Comparison of ENCODE assay signal across 14 mouse cellular contexts in genomic region chr4:137465125-137465787, GRCm38 (mm10). TPM values are rescaled to one million over a fixed set of nuclear protein-coding genes. Genes with fewer than 3 reads are reported as not detected.
DNase-seq lines count a peak whose midpoint lies in the region; ATAC-seq and TF ChIP-seq lines count a peak whose summit lies in the region.
"Had no signal": no experiment of that assay in that cellular context is flagged by ENCODE, and none has a peak within 500 bp of the region (broad histone marks: within the 10 kb centered on the region; RNA-seq: fewer than 3 reads in every experiment).

No protein-coding gene starts in this region.

- WGBS in lung, embryonic 14.5 days: 62% methylated on average over 13 of the region's 13 CpGs
- 47% methylated on average over 13 of the region's 13 CpGs for WGBS in heart, postnatal 0 days
- 70% methylated on average over 13 of the region's 13 CpGs for WGBS in limb, embryonic 13.5 days

- peaks cover 28% of the 10 kb centered on the region for H3K4me1 ChIP-seq in lung, embryonic 14.5 days (ENCODE audit: insufficient read depth)
- H3K4me1 ChIP-seq in heart, postnatal 0 days (ENCODE audit: control insufficient read depth, insufficient read depth): peaks cover 25% of the 10 kb centered on the region
- H3K4me1 ChIP-seq in limb, embryonic 13.5 days: peaks cover 40% of the 10 kb centered on the region

- ATAC-seq in lung, embryonic 14.5 days (ENCODE audit: insufficient read depth): no peak
- ATAC-seq in heart, postnatal 0 days (ENCODE audit: insufficient read depth, low read depth): no peak
- no peak for ATAC-seq in limb, embryonic 13.5 days (ENCODE audit: low FRiP score, low read depth)
- no peak for ATAC-seq in megakaryocyte progenitor cell, adult 5-6 weeks (replicated peaks; ENCODE audit: poor library complexity)
- ATAC-seq: midbrain, embryonic 16.5 days had no signal

- H3K4me3 ChIP-seq in lung, embryonic 14.5 days (ENCODE audit: low read depth, low read length): no peak overlapping the region
- no peak overlapping the region for H3K4me3 ChIP-seq in heart, postnatal 0 days (ENCODE audit: low read depth, low read length)
- H3K4me3 ChIP-seq in limb, embryonic 13.5 days: no peak overlapping the region
- H3K4me3 ChIP-seq: embryonic facial prominence, embryonic 12.5 days; limb, embryonic 12.5 days had no signal

- no peak overlapping the region for H3K9ac ChIP-seq in lung, embryonic 14.5 days
- peak overlapping the region; percentile 34; the same call in 1 of the 2 replicates for H3K9ac ChIP-seq in heart, postnatal 0 days (replicated peaks; ENCODE audit: low read depth, low read length)
- H3K9ac ChIP-seq in limb, embryonic 13.5 days: no peak overlapping the region
- H3K9ac ChIP-seq: embryonic facial prominence, embryonic 12.5 days; limb, embryonic 12.5 days had no signal

- DNase-seq in adrenal gland, adult (ENCODE audit: inconsistent age in 2 of 2, low spot score in 1 of 2): peak; percentile 58 to 72
- DNase-seq in adrenal gland, postnatal 10 days: no peak
- no peak for DNase-seq in lung, embryonic 14.5 days
- no peak for DNase-seq in lung, postnatal 25 days (ENCODE audit: low spot score)
- no peak for DNase-seq in heart, postnatal 0 days (ENCODE audit: low spot score)
- DNase-seq in left cerebral cortex, postnatal 25 days (ENCODE audit: low spot score in 2 of 2): no peak
- DNase-seq: cerebellum, adult 18-20 months had no signal

- no peaks in the 10 kb centered on the region for H3K27me3 ChIP-seq in lung, embryonic 14.5 days (ENCODE audit: insufficient read depth, low read length)
- no peaks in the 10 kb centered on the region for H3K27me3 ChIP-seq in heart, postnatal 0 days (ENCODE audit: control insufficient read depth, insufficient read depth, low read length)
- no peaks in the 10 kb centered on the region for H3K27me3 ChIP-seq in limb, embryonic 13.5 days
- H3K27me3 ChIP-seq: embryonic facial prominence, embryonic 12.5 days; limb, embryonic 12.5 days had no signal

- H3K9me3 ChIP-seq in lung, embryonic 14.5 days (ENCODE audit: low read depth, low read length): no peaks in the 10 kb centered on the region
- no peaks in the 10 kb centered on the region for H3K9me3 ChIP-seq in heart, postnatal 0 days (replicated peaks; ENCODE audit: control insufficient read depth, low read length)
- no peaks in the 10 kb centered on the region for H3K9me3 ChIP-seq in limb, embryonic 13.5 days
- H3K9me3 ChIP-seq: embryonic facial prominence, embryonic 12.5 days; G1E had no signal

- peak overlapping the region; percentile 26; the same call in 1 of the 2 replicates for H3K27ac ChIP-seq in lung, embryonic 14.5 days (ENCODE audit: low read depth)
- peak overlapping the region; percentile 77 for H3K27ac ChIP-seq in heart, postnatal 0 days (ENCODE audit: low read depth)
- H3K27ac ChIP-seq in limb, embryonic 13.5 days: peak overlapping the region; percentile 33; the same call in 1 of the 2 replicates
- H3K27ac ChIP-seq: embryonic facial prominence, embryonic 12.5 days; limb, embryonic 12.5 days had no signal

- TF ChIP-seq EP300 in heart, postnatal 0 days (IDR thresholded peaks at IDR 0.05; ENCODE audit: low read depth): 0 out of 2 replicates have a peak, but pooled peaks have one; percentile 56

- intact Hi-C loops in left cerebral cortex, postnatal 25 days (cut with DNase I): no loop called here

- H3K36me3 ChIP-seq in lung, embryonic 14.5 days (ENCODE audit: insufficient read depth): no peaks in the 10 kb centered on the region
- H3K36me3 ChIP-seq in heart, postnatal 0 days (replicated peaks; ENCODE audit: control insufficient read depth, insufficient read depth, low read length): no peaks in the 10 kb centered on the region
- H3K36me3 ChIP-seq in limb, embryonic 13.5 days: no peaks in the 10 kb centered on the region
- H3K36me3 ChIP-seq: embryonic facial prominence, embryonic 12.5 days; G1E; limb, embryonic 12.5 days had no signal

- TF ChIP-seq CTCF in lung, embryonic 14.5 days (IDR thresholded peaks at IDR 0.05; ENCODE audit: low read depth): no peak
- TF ChIP-seq CTCF in heart, postnatal 0 days (IDR thresholded peaks at IDR 0.05; ENCODE audit: low read depth): no peak

- no peak overlapping the region for H3K4me2 ChIP-seq in lung, embryonic 14.5 days
- H3K4me2 ChIP-seq in heart, postnatal 0 days (ENCODE audit: low read depth, low read length): no peak overlapping the region
- H3K4me2 ChIP-seq in limb, embryonic 13.5 days (replicated peaks): no peak overlapping the region
- H3K4me2 ChIP-seq: embryonic facial prominence, embryonic 12.5 days; limb, embryonic 12.5 days had no signal

RNA-seq across cellular contexts. Expression of gene Hspg2, which starts 3.3 kb away (rescaled TPM):
- total RNA-seq in adrenal gland, postnatal 10 days (2021): 100 to 1,000 TPM; 191 to 264 TPM
- polyA plus RNA-seq in lung, embryonic 14.5 days (2014; fragmentation: Nextera tagmentation; extraction: Ambion mirVana): 51.2 and 58.1 TPM in 2 replicates
- total RNA-seq in heart, postnatal 0 days (2014; rRNA removed; ENCODE audit: low replicate concordance): 473 and 516 TPM in 2 replicates
- 41.2 and 42.4 TPM in 2 replicates for polyA plus RNA-seq in heart, postnatal 0 days (2015; fragmentation: Nextera tagmentation; extraction: Ambion mirVana)
- 29.4 and 29.6 TPM in 2 replicates for polyA plus RNA-seq in limb, embryonic 13.5 days (2015; fragmentation: Nextera tagmentation; extraction: Ambion mirVana)
- 0.37 TPM in 1 of 2 replicates, not detected in the other for total RNA-seq in megakaryocyte progenitor cell, adult 5-6 weeks (2015)
- not detected in 2 replicates for total RNA-seq in megakaryocyte progenitor cell, adult 5-6 weeks (2017)
- 1 to 10 TPM; 6.2 to 6.4 TPM for total RNA-seq in left cerebral cortex, postnatal 25 days (2021)
- polyA plus RNA-seq: G1E had no signal

RNA-seq across cellular contexts. Expression of gene 1700013G24Rik, which starts 12.2 kb away (rescaled TPM):
- not detected for total RNA-seq in adrenal gland, postnatal 10 days (2021)
- polyA plus RNA-seq in lung, embryonic 14.5 days (2014; fragmentation: Nextera tagmentation; extraction: Ambion mirVana): not detected in 2 replicates
- total RNA-seq in heart, postnatal 0 days (2014; rRNA removed; ENCODE audit: low replicate concordance): not detected in 2 replicates
- polyA plus RNA-seq in heart, postnatal 0 days (2015; fragmentation: Nextera tagmentation; extraction: Ambion mirVana): not detected in 2 replicates
- 0.18 TPM in 1 of 2 replicates, not detected in the other for polyA plus RNA-seq in limb, embryonic 13.5 days (2015; fragmentation: Nextera tagmentation; extraction: Ambion mirVana)
- total RNA-seq in megakaryocyte progenitor cell, adult 5-6 weeks (2015): not detected in 2 replicates
- total RNA-seq in megakaryocyte progenitor cell, adult 5-6 weeks (2017): not detected in 2 replicates
- total RNA-seq in left cerebral cortex, postnatal 25 days (2021): not detected
- total RNA-seq: adrenal gland, adult 18-20 months had no signal
- polyA plus RNA-seq: embryonic facial prominence, embryonic 12.5 days; G1E; limb, embryonic 12.5 days; midbrain, embryonic 16.5 days had no signal

RNA-seq across cellular contexts. Expression of gene Cela3b, which starts 34.9 kb away (rescaled TPM):
- not detected for total RNA-seq in adrenal gland, postnatal 10 days (2021)
- polyA plus RNA-seq in lung, embryonic 14.5 days (2014; fragmentation: Nextera tagmentation; extraction: Ambion mirVana): not detected in 2 replicates
- not detected in 2 replicates for total RNA-seq in heart, postnatal 0 days (2014; rRNA removed; ENCODE audit: low replicate concordance)
- polyA plus RNA-seq in heart, postnatal 0 days (2015; fragmentation: Nextera tagmentation; extraction: Ambion mirVana): not detected in 2 replicates
- 0.15 TPM in 1 of 2 replicates, not detected in the other for polyA plus RNA-seq in limb, embryonic 13.5 days (2015; fragmentation: Nextera tagmentation; extraction: Ambion mirVana)
- not detected in 2 replicates for total RNA-seq in megakaryocyte progenitor cell, adult 5-6 weeks (2015)
- total RNA-seq in megakaryocyte progenitor cell, adult 5-6 weeks (2017): not detected in 2 replicates
- not detected for total RNA-seq in left cerebral cortex, postnatal 25 days (2021)
- total RNA-seq: adrenal gland, adult 18-20 months; G1E had no signal
- polyA plus RNA-seq: embryonic facial prominence, embryonic 12.5 days; G1E; limb, embryonic 12.5 days; midbrain, embryonic 16.5 days had no signal

RNA-seq across cellular contexts. Expression of gene Cela3a, which starts 55.7 kb away (rescaled TPM):
- total RNA-seq in adrenal gland, postnatal 10 days (2021): not detected
- polyA plus RNA-seq in lung, embryonic 14.5 days (2014; fragmentation: Nextera tagmentation; extraction: Ambion mirVana): not detected in 2 replicates
- total RNA-seq in heart, postnatal 0 days (2014; rRNA removed; ENCODE audit: low replicate concordance): not detected in 2 replicates
- polyA plus RNA-seq in heart, postnatal 0 days (2015; fragmentation: Nextera tagmentation; extraction: Ambion mirVana): not detected in 2 replicates
- polyA plus RNA-seq in limb, embryonic 13.5 days (2015; fragmentation: Nextera tagmentation; extraction: Ambion mirVana): not detected in 2 replicates
- not detected in 2 replicates for total RNA-seq in megakaryocyte progenitor cell, adult 5-6 weeks (2015)
- total RNA-seq in megakaryocyte progenitor cell, adult 5-6 weeks (2017): not detected in 2 replicates
- not detected for total RNA-seq in left cerebral cortex, postnatal 25 days (2021)
- total RNA-seq: adrenal gland, adult 18-20 months; G1E had no signal
- polyA plus RNA-seq: embryonic facial prominence, embryonic 12.5 days; G1E; limb, embryonic 12.5 days; midbrain, embryonic 16.5 days had no signal

Comparison
In these comparisons a context has a peak if more than half of its experiments do, and no peak if none do; other contexts are left out.
1. DNase-seq: peak in adrenal gland, adult (2 of 2); none in adrenal gland, postnatal 10 days (single experiment), lung, embryonic 14.5 days (single experiment), lung, postnatal 25 days (single experiment), heart, postnatal 0 days (single experiment) and left cerebral cortex, postnatal 25 days (0 of 2).
2. H3K27ac ChIP-seq: peak in every context shown above with its lines; median percentile 77 in heart, postnatal 0 days; 33 in limb, embryonic 13.5 days; 26 in lung, embryonic 14.5 days.
3. RNA of gene Hspg2, which starts 3.3 kb away (total RNA-seq): 473 to 516 TPM in heart, postnatal 0 days and 191 to 264 TPM in adrenal gland, postnatal 10 days; 6.2 to 6.4 TPM in left cerebral cortex, postnatal 25 days and 0.37 TPM in megakaryocyte progenitor cell, adult 5-6 weeks; every median in the first group is over 10 times any median in the second.